Mouse (Mus musculus) limb, embryonic 14.5 days (tissue): Measurements from ENCODE around the gene 4930550C14Rik. TPM values are rescaled to one million over a fixed set of nuclear protein-coding genes. Genes with fewer than 3 reads are reported as not detected.

Experiments used
- ATAC-seq: fragments of 200-750 bp; cut with Nextera tagmentation; 2 replicates; pipeline ENCODE4 v1.8.0; 2017; ENCODE audit warnings: low read depth, moderate number of reproducible peaks, moderate TSS enrichment; ENCODE audit not compliant: low FRiP score
- DNase-seq: peaks from one replicate; pipeline ENCODE4 v3.0.0-alpha.2; 2015; ENCODE audit warnings: low spot score
- H3K27ac ChIP-seq: fragments of 300-500 bp; sonication (generic); replicated peaks from 2 replicates; pipeline ENCODE4 v1.5.1; 2014; ENCODE audit warnings: low read depth, mild to moderate bottlenecking, low read length, moderate library complexity, mixed read lengths
- H3K27me3 ChIP-seq: fragments of 300-500 bp; sonication (generic); 2 replicates; pipeline ENCODE4 v1.6.1; 2014; ENCODE audit warnings: low read length, mixed read lengths; ENCODE audit not compliant: control insufficient read depth, insufficient read depth
- H3K36me3 ChIP-seq: fragments of 300-500 bp; sonication (generic); 2 replicates; pipeline ENCODE4 v1.6.1; 2014; ENCODE audit warnings: mild to moderate bottlenecking, low read length, moderate library complexity, mixed read lengths; ENCODE audit not compliant: control insufficient read depth, insufficient read depth
- H3K4me1 ChIP-seq: fragments of 300-500 bp; sonication (generic); 2 replicates; pipeline ENCODE4 v1.6.1; 2014; ENCODE audit warnings: antibody characterized with exemption, low read length, mixed read lengths; ENCODE audit not compliant: control insufficient read depth, insufficient read depth
- H3K4me2 ChIP-seq: fragments of 300-500 bp; sonication (generic); replicated peaks from 2 replicates; pipeline ENCODE4 v1.6.1; 2014; ENCODE audit warnings: low read depth, mild to moderate bottlenecking, low read length, moderate library complexity; ENCODE audit not compliant: severe bottlenecking
- H3K4me3 ChIP-seq: fragments of 300-500 bp; sonication (generic); replicated peaks from 2 replicates; pipeline ENCODE4 v1.5.1; 2014; ENCODE audit warnings: low read length
- H3K9ac ChIP-seq: fragments of 300-500 bp; sonication (generic); 2 replicates; pipeline ENCODE4 v1.6.1; 2014; ENCODE audit warnings: mild to moderate bottlenecking, low read depth, low read length, moderate library complexity; ENCODE audit not compliant: severe bottlenecking
- H3K9me3 ChIP-seq: fragments of 300-500 bp; sonication (generic); 2 replicates; pipeline ENCODE4 v1.6.1; 2016; ENCODE audit warnings: low read length; ENCODE audit not compliant: control insufficient read depth
- POLR2A ChIP-seq: fragments of 200-500 bp; IDR thresholded peaks from 2 replicates; pipeline ENCODE4 v1.8.0; 2012; ENCODE audit warnings: inconsistent platforms, mild to moderate bottlenecking, moderate library complexity, borderline replicate concordance; ENCODE audit not compliant: insufficient read depth, insufficient read length; ENCODE audit errors: extremely low read depth
- whole genome bisulfite sequencing: fragments of 180-500 bp; shearing (Covaris S2); extraction: QIAGEN DNeasy Blood & Tissue Kit; methylation state at CpG from one replicate; pipeline ENCODE4 v1.1.7; 2014; 5-methylcytosine and 5-hydroxymethylcytosine counted together
- polyA plus RNA-seq, 2 experiments: library from polyadenylated mRNA; depleted of rRNA in 1 of 2; stranded (reverse) in 1 of 2; unstranded in 1 of 2; fragments of >200 nt; fragmentation: Nextera tagmentation in 1 of 2; extraction: Ambion mirVana in 1 of 2; gene quantifications; 2 replicates each; pipeline versions ENCODE4 v1.2.1 to v1.2.3; 2012 to 2014

4930550C14Rik gene
- polyA plus RNA-seq, 2 experiments = 0.80 to 1.3 TPM

- no peak overlapping the region for H3K27ac ChIP-seq
- H3K4me3 ChIP-seq = no peak overlapping the region
- no peak overlapping the region for H3K4me2 ChIP-seq
- ATAC-seq (no peak), DNase-seq (no peak)
- H3K27me3 ChIP-seq = no peaks in the 10 kb centered on the region
- no peaks in the 10 kb centered on the region for H3K9me3 ChIP-seq
- H3K36me3 ChIP-seq = no peaks in the 10 kb centered on the region
- H3K4me1 ChIP-seq = no peaks in the 10 kb centered on the region
- H3K9ac ChIP-seq = no peak overlapping the region
- TF ChIP-seq POLR2A = no peak
- WGBS = 87% methylated on average over 13 of the region's 13 CpGs
Observed at GRCm38 (mm10) chr9:53376820-53377219, 25.3 kb upstream of the 4930550C14Rik start.

DNA sequence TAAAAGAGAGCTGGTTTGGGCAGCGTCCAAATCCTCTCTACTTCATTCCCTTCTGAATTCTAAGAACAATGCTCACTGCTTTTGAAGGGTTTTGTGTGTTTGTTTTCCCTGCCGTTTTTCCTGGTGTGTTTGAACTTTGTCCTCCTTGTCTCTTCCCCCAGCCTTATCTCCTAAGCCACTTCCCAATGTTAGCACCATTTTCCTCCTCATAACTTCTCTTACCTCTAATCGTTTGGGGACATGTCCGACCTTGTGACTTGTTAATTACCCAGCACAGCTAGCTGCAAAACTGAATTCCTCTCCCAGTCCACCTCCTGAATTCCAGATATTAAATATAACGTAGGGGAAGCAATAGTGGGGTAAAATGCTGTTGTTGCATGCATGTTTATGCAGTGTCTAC, 24.5 kb upstream of the 4930550C14Rik start:
- WGBS = 61% methylated on average over 5 of the region's 5 CpGs
- H3K4me2 ChIP-seq = no peak overlapping the region
- DNase-seq (no peak), ATAC-seq (no peak)
- no peak overlapping the region for H3K9ac ChIP-seq
- H3K27me3 ChIP-seq = no peaks in the 10 kb centered on the region
- no peak overlapping the region for H3K4me3 ChIP-seq
- no peaks in the 10 kb centered on the region for H3K9me3 ChIP-seq
- TF ChIP-seq POLR2A = no peak
- H3K27ac ChIP-seq = no peak overlapping the region
- H3K36me3 ChIP-seq = no peaks in the 10 kb centered on the region
- H3K4me1 ChIP-seq = no peaks in the 10 kb centered on the region

GRCm38 (mm10) chr9:53378171-53378570, 24.0 kb upstream of the 4930550C14Rik start:
- Histone ChIP-seq H3K27ac (no peak overlapping the region), H3K4me3 (no peak overlapping the region), H3K9me3 (no peaks in the 10 kb centered on the region), H3K36me3 (no peaks in the 10 kb centered on the region), H3K4me2 (no peak overlapping the region), H3K9ac (no peak overlapping the region), H3K27me3 (no peaks in the 10 kb centered on the region), H3K4me1 (no peaks in the 10 kb centered on the region)
- no peak for TF ChIP-seq POLR2A
- ATAC-seq (no peak), DNase-seq (no peak)
- WGBS = 89% methylated on average over 3 of the region's 3 CpGs

GRCm38 (mm10) chr9:53380595-53380994, 21.5 kb upstream of the 4930550C14Rik start:
- Histone ChIP-seq H3K4me1 (no peaks in the 10 kb centered on the region), H3K9ac (no peak overlapping the region), H3K4me2 (no peak overlapping the region), H3K9me3 (no peaks in the 10 kb centered on the region), H3K36me3 (no peaks in the 10 kb centered on the region), H3K4me3 (no peak overlapping the region), H3K27me3 (no peaks in the 10 kb centered on the region), H3K27ac (no peak overlapping the region)
- DNase-seq = no peak
- WGBS = 84% methylated on average over 2 of the region's 2 CpGs
- ATAC-seq = no peak
- TF ChIP-seq POLR2A = no peak

DNA sequence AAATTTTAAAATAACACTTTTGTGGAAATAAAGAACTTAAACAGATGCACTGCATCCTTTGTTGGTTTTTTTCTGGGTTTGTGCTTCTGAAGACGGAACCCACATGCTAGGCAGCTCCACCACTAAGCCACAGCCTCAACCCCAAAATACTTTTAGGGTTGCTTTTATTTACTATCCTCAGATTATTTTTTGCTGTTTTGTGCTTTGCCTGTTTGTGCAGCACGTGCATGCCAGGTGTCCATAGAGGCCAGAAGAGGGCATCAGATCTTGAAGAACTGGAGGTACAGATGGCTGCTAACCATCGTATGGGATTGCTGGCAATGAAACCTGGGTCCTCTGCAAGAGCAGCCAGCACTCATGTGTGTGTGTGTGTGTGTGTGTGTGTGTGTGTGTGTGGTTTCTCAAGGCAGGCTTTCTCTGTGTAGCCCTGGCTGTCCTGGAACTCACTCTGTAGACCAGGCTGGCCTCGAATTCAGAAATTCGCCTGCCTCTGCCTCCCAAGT, 21.0 kb upstream of the 4930550C14Rik start:
- Histone ChIP-seq H3K4me2 (no peak overlapping the region), H3K4me1 (no peaks in the 10 kb centered on the region), H3K27ac (no peak overlapping the region), H3K4me3 (no peak overlapping the region), H3K27me3 (no peaks in the 10 kb centered on the region), H3K9me3 (no peaks in the 10 kb centered on the region), H3K9ac (no peak overlapping the region), H3K36me3 (no peaks in the 10 kb centered on the region)
- TF ChIP-seq POLR2A = no peak
- ATAC-seq (no peak), DNase-seq (no peak)
- 70% methylated on average over 5 of the region's 5 CpGs for WGBS
